Mouse (Mus musculus) ES-Bruce4 (cell line): ENCODE data around the gene Gm19345.

Source experiments
- CTCF ChIP-seq: IDR thresholded peaks from one replicate; pipeline ENCODE4 v1.8.1; 2011; ENCODE audit warnings: low read depth, low read length
- POLR2A ChIP-seq: IDR thresholded peaks from one replicate; pipeline ENCODE4 v1.8.1; 2011; ENCODE audit warnings: low read length; ENCODE audit not compliant: insufficient read depth

DNA sequence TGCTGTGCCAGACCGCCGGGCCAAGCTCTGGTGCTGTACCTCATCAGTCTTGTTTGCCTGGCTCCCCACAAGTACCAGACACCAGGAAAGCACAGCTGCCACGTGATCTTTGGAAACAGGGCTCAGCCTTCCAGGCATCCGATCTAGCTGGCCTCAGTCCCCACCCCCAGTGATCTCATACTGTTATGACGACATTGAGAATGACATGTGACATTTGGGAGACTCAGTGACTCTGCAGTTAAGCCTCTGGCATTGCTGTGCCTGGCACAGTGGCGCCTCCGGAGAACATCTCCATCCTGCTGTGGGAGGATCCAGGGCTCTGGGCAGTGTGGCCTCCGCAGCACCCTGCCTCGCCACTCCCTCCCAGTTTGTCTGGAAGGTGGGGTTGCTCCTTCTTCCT, 20.0 kb upstream of the Gm19345 start:
- no peak for TF ChIP-seq POLR2A
- no peak for TF ChIP-seq CTCF
